Mouse (Mus musculus) cerebellum, postnatal 14 days (tissue): Measurements from ENCODE around the gene Fry.

Experiments
- DNase-seq, 2 experiments: peaks; one replicate each; pipeline ENCODE4 v3.0.0; 2021; ENCODE audit warnings: mixed read lengths in 2 of 2

Gene Fry

DNA sequence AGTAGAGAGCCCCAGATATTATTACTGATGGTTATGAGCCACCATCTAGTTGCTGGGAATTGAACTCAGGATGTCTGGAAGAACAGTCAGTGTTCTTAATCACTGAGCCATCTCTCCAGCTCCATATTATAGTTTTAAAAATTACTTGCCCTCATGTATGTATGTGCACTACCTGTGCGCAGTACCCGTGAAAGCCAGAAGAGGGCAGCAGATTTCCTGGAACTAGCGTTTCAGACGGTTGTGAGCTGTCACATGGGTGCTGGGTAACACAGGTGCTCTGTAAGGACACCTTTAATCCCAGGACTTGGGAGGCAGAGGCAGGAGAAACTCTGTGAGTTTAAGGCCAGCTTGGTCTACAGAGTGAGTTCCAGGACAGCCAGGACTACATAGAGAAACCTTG lies 111.3 kb downstream of the Fry start:
- peak in 1 of 2 experiments; percentile 43 for DNase-seq

DNA sequence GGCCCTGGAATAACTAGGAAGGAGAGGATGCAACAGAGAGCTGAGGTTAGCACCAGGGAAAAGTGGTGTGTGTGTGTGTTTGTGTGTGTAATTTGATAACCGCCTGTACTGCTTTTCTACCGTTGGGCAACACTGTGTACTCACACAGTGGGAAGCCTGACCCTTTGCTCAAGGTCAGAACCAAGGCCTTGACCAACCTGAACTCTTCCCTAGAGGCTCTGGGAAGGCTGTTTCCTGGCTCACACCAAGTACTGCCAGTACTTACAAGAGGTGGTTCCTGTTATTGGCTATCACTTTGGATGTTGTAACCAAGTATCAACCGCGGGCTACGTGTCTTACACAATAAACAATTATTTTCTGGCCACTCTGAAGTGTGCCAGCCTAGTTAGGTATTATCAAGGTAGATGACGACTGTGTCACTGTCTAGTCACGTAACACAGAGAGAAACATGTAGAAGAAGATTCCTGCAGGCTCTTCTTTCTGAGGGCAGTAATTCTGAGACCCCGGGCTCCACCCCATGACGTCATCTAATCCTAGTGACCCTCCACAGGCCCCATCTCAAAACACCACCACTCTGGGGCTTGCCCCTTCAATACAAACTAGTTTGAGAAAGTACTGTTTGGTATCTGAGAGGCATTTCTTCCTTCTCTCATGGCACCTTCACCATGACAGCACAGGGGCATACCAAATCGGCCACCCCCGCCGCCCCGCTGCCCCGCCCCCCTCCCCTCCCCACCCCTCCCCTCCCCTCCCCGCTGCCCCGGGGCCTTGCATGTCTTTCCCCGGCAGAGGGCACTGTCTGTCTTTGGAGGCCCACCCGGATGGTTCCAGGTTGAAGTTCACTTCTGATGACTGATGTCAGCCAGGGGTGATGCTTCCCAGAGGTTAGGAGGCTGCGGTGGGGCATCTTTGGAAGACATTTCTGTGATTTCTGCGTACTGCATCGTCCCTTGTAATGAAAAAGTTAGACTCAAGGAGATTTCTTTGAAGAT lies 114.0 kb downstream of the Fry start:
- peak; percentile 56 to 75 for DNase-seq

GRCm38 (mm10) chr5:150233154-150233886 lies 114.9 kb downstream of the Fry start:
- DNase-seq: peak; percentile 87 to 88

- peak; percentile 64 to 75 for DNase-seq
Measured at GRCm38 (mm10) chr5:150235931-150236330, 117.5 kb downstream of the Fry start.

- peak in 1 of 2 experiments; percentile 39 for DNase-seq
Measured at GRCm38 (mm10) chr5:150236597-150236996, 118.2 kb downstream of the Fry start.

DNA sequence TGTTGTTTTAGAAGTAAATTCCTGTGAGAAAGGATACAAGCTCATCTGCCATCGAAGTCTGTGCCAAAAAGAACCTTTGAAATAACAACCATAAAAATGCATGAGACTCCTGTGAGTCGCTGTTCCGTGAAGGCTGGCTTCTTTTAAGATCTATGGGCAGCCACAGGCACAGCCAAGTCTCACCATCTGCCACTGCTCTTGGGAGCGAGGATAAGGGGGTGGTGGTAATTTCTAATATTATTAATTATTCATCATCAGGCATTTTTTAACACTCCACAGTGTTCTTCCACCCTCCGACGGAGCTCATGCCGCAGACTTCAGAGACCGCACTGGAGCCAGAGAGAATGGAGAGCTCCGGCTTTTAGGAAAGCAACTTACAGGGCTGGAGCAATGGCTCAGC lies 123.2 kb downstream of the Fry start:
- peak in 1 of 2 experiments; percentile 61 for DNase-seq

- peak in 1 of 2 experiments; percentile 77 for DNase-seq
Measured at GRCm38 (mm10) chr5:150246737-150247136, 128.3 kb downstream of the Fry start.

DNA sequence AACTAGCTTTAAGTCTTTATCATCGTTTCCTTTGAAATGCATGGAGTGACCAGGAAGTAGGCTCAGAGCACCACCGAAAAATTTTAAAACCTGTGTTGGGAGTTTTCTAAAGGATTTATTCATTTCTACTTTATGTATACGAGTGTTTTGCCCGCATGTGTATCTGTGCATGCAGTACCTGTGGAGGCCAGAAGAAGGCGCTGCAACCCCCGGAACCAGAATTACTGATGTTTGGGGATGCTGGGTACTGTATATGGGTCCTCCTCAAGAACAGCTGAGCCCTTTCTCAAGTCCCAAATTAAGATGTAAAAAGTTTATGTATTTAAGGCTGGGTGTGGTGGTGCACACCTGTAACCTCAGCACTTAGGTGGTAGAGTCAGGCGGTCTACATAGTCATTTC lies 139.3 kb downstream of the Fry start:
- no peak for DNase-seq

DNA sequence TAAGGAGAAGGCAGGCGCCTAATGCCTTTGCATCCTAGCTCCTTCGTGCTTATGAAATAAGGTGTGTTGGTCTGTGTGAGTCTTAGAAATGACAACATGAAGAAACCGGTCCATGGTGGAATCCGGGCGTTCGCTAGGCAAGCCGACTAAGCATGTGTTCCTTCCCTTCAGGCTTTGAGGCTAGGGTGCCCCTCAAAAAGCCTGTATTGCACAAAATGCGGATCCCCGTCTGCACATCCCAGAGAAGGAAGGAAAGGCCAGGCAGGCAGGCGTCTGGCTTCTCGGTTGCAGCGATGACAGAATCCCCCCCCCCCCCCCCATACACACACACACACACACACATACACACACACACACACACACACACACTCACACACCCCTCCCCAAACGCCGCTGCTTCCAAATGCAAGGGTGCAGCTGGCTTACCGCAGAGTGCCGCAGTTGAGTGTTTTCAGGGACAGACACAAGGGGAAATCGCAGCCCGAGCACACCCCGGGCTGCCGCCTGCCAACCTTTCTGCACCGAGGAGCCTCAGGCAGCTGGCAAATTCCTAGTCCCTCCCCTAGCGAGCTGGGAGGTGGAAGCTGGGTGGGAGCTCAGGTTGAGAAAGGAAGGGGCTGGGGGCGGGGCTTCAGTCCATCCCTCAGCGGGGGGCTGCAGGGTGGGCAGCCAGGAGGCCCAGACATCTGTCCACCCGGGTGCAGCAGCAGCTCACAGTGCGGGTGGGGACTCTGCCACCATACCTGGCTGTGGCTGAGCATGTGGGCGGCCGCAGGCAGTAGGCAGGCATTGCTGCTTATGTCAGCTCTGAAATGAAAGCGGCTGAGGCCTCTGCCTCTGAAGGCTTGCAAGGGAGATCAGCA lies 141.0 kb downstream of the Fry start:
- DNase-seq: peak; percentile 90 to 91

DNA sequence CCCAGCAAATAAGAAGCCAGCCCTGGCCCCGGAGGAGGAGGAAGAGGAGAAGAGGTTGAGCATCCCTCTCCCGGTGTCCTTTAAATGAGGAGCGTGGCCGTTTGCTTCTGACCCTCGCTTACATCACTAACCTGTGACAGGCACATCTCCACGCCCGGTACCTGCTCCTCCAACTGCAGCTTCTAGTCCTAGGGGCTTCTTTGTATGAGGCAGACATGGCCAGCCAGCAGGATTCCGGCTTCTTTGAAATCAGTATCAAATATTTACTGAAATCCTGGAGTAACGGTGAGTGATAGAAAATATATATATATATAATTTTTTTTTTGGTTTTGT lies 141.6 kb downstream of the Fry start:
- DNase-seq: no peak

DNA sequence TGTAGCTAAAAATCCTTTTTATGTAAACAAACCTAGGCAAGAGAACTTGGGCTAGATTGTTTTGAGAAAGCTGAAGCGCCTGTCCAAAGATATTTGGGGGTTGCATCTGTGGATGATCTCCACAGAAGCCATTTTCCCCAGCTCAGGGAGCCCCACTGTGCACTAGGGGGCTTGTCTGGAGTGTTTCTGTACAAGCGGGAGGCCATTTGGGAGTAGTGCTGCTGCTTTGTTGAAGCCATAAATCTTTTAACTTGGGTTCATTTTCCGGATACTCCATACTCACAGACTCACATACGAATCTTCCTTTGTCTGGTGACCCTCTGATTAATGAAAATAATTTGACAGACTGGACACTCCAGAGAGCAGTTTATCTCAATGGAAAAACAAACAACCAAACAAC lies 142.9 kb downstream of the Fry start:
- no peak for DNase-seq

DNA sequence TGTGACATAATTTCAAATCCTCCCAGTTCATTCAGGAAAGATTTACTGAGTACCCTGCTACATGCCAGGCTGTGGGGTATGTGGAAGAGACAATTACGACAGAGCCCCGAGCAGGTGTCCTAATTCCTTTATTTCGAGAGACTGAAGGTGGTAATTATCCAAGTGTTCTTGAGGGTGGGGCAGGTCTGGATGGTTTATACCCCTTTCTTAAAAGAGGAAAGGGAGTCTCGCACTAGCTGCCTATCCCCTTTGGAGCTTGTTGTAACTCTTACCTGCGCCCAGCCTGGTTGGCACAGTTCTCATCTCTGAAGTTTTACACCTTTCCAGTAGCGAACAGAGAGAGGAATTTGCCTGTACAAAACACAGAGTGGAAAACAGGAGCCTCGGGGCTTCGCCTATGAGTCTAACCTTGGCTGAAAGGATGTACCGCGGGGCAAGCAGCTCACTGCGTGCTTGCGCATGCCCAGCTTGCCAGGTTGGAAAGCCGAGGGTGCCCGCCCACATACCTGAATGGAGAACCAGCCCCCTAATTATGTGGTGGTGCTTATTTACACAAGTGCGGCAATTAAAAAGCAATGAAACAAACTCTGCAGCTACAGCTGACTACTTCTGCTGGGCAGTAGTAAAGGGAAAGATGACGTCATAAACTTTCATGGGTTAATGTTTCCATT lies 143.7 kb downstream of the Fry start:
- DNase-seq: peak; percentile 51 to 60

DNA sequence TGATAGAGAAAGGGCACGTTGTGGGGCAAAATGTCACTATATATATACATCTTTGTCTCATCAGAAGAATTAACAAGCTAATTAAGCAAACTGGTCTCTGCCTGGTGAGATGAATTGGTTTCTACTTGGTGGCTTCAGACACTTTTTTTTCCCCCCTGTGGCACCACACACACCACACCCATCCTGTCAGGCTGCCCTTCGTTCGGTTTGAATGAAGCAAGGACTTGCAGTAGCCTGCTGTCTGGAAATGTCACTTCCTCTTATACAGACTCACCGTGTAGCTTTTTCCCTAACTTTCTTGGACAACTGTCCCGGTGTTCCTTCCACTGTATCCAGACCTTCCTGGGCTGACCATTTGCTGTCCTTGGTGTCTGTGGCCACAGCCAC lies 144.3 kb downstream of the Fry start:
- no peak for DNase-seq

- DNase-seq: no peak
Measured at GRCm38 (mm10) chr5:150263162-150263561, 144.7 kb downstream of the Fry start.

DNA sequence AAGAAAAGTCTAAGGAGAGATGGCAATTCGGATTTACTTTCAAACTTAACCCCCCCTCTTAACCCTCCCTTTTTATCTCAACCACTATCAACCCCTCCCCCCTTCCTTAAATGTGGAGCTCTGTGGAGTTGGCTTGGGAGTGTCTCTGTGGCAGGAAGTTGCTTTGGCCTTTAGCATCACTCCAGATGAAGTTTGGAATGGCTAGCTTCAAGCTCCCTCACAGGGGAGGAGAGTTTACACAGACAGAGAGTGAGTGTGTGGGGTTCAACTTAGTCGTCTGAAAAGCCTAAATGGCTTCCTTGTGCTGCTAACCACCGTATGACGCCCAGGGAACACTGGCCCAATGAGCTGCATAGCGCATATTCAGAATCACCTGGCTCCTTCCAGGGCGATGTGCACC lies 145.2 kb downstream of the Fry start:
- no peak for DNase-seq

DNA sequence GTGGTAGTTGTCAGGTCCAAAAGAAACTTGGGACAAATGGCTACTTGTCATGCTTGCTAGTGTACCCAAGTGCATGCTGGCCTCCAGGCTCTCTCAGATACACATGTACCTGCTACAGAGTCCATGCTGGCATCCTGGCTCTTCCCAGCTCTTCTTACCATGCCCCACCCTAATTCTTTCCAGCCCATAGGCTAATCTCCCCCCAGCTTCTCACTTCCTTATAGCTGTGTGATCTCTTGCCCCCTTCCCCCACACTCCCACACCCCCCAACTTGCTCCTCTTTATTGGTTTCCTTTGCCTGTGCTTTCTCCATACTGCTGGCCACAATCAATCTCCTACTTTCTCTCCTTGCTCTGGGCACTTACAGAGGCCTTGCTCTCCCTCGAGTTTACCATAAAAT lies 146.6 kb downstream of the Fry start:
- no peak for DNase-seq

DNA sequence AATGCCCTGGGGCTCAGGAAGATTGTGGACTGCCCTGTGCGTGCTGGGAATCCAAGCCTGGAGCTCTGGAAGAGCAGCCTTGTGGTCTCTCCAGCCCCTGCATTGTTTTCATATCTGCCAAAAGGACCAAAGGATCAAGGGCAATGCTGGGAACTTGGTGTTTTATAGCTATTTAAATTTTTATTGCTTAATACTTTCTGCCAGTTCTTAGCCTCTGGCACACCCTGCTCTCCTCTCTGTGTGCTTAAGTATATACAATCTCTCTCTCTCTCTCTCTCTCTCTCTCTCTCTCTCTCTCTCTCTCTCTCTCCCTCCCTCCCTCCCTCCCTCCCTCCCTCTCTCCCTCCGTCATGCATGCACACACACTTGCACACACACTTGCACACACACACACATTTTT lies 147.5 kb downstream of the Fry start:
- no peak for DNase-seq

DNA sequence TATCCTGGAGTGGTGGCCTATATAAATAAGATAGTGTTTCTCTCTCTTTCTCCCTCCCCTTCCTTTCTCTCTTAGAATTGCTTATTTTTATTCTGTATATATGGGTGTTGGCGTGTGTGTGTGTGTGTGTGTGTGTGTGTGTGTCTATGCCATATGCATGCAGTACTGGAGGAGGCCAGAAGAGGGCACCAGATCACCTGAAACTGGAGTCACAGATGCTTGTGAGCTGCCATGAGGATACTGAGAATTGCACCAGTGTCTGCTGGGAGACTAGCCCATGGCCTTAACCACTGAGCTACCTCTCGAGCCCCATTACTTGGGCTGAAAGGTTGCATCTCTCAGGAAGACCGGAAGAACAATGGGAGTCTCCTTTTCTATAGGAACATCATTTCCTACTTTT lies 149.8 kb downstream of the Fry start:
- DNase-seq: peak in 1 of 2 experiments; percentile 55

GRCm38 (mm10) chr5:150270468-150270867 lies 152.0 kb downstream of the Fry start:
- no peak for DNase-seq

GRCm38 (mm10) chr5:150272173-150272572 lies 153.7 kb downstream of the Fry start:
- no peak for DNase-seq

GRCm38 (mm10) chr5:150275314-150275713 lies 156.9 kb downstream of the Fry start:
- DNase-seq: no peak

DNA sequence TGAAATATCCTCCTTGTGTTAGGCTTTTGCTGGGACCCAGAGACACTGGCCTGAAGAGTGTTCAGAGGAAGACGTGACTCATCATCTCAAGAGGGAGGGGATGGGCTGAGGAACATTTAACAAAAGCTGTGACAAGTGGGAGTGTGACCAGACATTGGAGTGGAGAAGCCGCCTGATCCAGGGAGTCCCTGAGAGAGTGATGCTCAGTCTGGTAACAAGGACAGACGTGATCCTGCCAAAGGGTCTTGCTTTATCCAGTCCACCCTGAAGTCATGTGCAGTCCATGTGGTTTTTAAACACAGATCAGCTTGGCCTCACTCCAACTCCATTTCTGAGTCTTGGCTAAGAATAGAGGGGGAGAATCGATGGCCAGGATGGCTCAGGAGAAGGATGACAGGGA lies 158.2 kb downstream of the Fry start:
- DNase-seq: peak; percentile 64 to 67
